Mouse (Mus musculus) heart, adult 2 months (tissue): ENCODE measurements at regions not wholly inside any gene's neighbourhood (a gene's known extent, or its start where the extent isn't known, plus 50 kb on each side); places are given as distances from the start of the nearest gene placed in this dataset.

Source experiments
- DNase-seq, 2 experiments: peaks; one replicate each; pipeline ENCODE4 v3.0.0; 2021
- H3K27ac ChIP-seq: fragments of 200-600 bp; 2 replicates; pipeline ENCODE4 v1.8.1; 2022
- H3K27me3 ChIP-seq: fragments of 200-500 bp; 2 replicates; pipeline ENCODE4 v1.6.1; 2012; ENCODE audit warnings: mild to moderate bottlenecking, low read length, inconsistent platforms, mixed read lengths; ENCODE audit not compliant: control insufficient read depth, insufficient read depth
- H3K36me3 ChIP-seq: fragments of 200-500 bp; 2 replicates; pipeline ENCODE4 v1.6.1; 2012; ENCODE audit warnings: low read length, inconsistent platforms; ENCODE audit not compliant: control insufficient read depth, insufficient read depth
- H3K4me1 ChIP-seq: fragments of 200-500 bp; 2 replicates; pipeline ENCODE4 v1.6.1; 2011; ENCODE audit warnings: low read length; ENCODE audit not compliant: control insufficient read depth, insufficient read depth
- H3K4me3 ChIP-seq: fragments of 200-600 bp; 2 replicates; pipeline ENCODE4 v1.8.1; 2022
- H3K79me2 ChIP-seq: fragments of 200-500 bp; replicated peaks from 2 replicates; pipeline ENCODE4 v1.6.1; 2012; ENCODE audit warnings: mild to moderate bottlenecking, inconsistent platforms, low read length, moderate library complexity, mixed read lengths; ENCODE audit not compliant: control insufficient read depth, insufficient read depth
- H3K9ac ChIP-seq: fragments of 200-500 bp; 2 replicates; pipeline ENCODE4 v1.6.1; 2012; ENCODE audit warnings: low read depth, mild to moderate bottlenecking, control low read depth, inconsistent platforms, low read length, mixed read lengths
- CTCF ChIP-seq: fragments of 200-600 bp; IDR thresholded peaks from 2 replicates; pipeline ENCODE4 v1.8.1; 2022; ENCODE audit warnings: antibody characterized with exemption, mild to moderate bottlenecking, moderate library complexity
- EP300 ChIP-seq: fragments of 200-500 bp; IDR thresholded peaks from 2 replicates; pipeline ENCODE4 v1.6.1; 2011; ENCODE audit warnings: low read depth, low read length, control low read depth; ENCODE audit not compliant: insufficient read depth
- POLR2A ChIP-seq: fragments of 200-500 bp; IDR thresholded peaks from 2 replicates; pipeline ENCODE4 v1.6.1; 2011; ENCODE audit warnings: mild to moderate bottlenecking, low read depth, low read length, control low read depth; ENCODE audit not compliant: insufficient read depth
- WGBS: fragments of 180-500 bp; shearing (Covaris S2); methylation state at CpG from one replicate; pipeline ENCODE4 v1.1.7; 2018; 5-methylcytosine and 5-hydroxymethylcytosine counted together
- intact Hi-C: fragments of 180-260 bp; cut with DNase I; formaldehyde crosslinking; loops from one replicate; pipeline ENCODE4 v1.15.1; 2025

DNA sequence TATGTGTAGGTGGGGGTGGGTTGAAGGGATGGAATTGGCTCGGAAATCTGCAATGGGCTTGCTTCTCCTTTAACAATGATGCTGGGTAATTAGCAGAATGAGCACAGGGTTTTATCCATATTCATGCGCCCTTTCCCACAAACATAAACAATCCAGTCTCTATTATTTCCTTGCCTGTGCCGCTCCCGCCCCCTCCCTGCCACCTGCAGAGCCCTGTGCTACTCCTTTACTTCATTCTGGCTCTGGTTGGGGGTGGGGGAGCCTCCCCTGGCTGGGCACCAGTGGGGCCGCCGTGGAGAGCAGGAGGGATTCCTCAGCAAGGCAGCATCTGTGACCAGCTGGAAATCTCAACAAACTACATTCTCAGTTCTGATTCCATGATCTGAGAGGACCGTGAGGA is 374.4 kb downstream of the Bcl11a start:
- no peaks in the 10 kb centered on the region for H3K79me2 ChIP-seq
- DNase-seq: no peak
- H3K4me1 ChIP-seq: no peaks in the 10 kb centered on the region
- WGBS: 68% methylated on average over 7 of the region's 7 CpGs
- no peak overlapping the region for H3K4me3 ChIP-seq
- intact Hi-C loops: no loop called here
- H3K27me3 ChIP-seq: no peaks in the 10 kb centered on the region
- H3K27ac ChIP-seq: no peak overlapping the region
- no peaks in the 10 kb centered on the region for H3K36me3 ChIP-seq
- H3K9ac ChIP-seq: no peak overlapping the region
- TF ChIP-seq POLR2A: no peak
- no peak for TF ChIP-seq EP300
- TF ChIP-seq CTCF: no peak

DNA sequence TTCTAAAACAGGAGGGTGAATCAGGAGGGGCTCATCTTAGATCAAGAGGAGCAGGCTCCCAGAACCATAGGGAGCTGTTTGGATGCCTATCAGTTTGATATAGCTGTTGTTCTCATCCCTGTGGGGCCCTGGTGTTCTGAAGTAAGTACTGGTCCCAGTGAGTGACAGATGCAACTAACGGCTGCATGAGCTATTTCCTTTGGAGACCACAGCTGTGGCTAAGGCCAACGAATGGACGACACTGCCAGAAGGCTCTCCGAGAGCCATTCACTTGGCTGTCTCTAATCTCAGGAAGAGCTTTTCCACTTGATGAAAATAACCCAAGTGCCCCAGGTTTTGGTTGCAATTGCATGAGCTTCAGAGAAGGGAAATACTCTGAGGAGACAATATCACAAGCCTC is 386.8 kb downstream of the Bcl11a start:
- Histone ChIP-seq H3K36me3 (no peaks in the 10 kb centered on the region), H3K4me3 (no peak overlapping the region), H3K9ac (no peak overlapping the region), H3K4me1 (no peaks in the 10 kb centered on the region; the same call in 1 of the 2 replicates), H3K27me3 (no peaks in the 10 kb centered on the region), H3K27ac (no peak overlapping the region), H3K79me2 (no peaks in the 10 kb centered on the region)
- 6% methylated on average over 4 of the region's 4 CpGs for WGBS
- no peak for TF ChIP-seq EP300
- TF ChIP-seq POLR2A: no peak
- intact Hi-C loops: no loop called here
- no peak for DNase-seq

DNA sequence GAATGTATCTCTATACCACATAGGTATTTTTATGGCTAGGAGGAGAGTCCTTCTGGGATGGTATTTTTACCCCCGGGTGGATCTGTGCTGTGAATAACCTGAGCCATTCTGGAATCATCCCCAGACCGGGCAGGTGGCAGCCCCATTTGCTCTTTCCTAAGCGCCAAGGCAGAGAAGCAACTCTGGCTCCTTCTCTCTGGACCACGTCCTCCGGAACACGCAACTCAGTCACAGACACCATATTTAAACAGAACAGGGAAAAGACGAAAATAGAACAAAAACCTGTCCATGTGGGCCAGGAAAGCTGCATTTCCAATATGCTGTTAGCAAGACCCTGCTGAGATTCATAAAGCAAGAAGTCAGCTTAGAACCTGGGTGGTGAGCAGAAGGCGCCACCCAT is 389.6 kb downstream of the Bcl11a start:
- TF ChIP-seq POLR2A: no peak
- no peak for TF ChIP-seq EP300
- TF ChIP-seq CTCF: no peak
- H3K9ac ChIP-seq: no peak overlapping the region
- H3K36me3 ChIP-seq: no peaks in the 10 kb centered on the region
- no peak for DNase-seq
- no peaks in the 10 kb centered on the region; the same call in 1 of the 2 replicates for H3K4me1 ChIP-seq
- no peak overlapping the region for H3K27ac ChIP-seq
- WGBS: 93% methylated on average over 8 of the region's 8 CpGs
- H3K79me2 ChIP-seq: no peaks in the 10 kb centered on the region
- intact Hi-C loops: no loop called here
- no peaks in the 10 kb centered on the region for H3K27me3 ChIP-seq
- no peak overlapping the region for H3K4me3 ChIP-seq

DNA sequence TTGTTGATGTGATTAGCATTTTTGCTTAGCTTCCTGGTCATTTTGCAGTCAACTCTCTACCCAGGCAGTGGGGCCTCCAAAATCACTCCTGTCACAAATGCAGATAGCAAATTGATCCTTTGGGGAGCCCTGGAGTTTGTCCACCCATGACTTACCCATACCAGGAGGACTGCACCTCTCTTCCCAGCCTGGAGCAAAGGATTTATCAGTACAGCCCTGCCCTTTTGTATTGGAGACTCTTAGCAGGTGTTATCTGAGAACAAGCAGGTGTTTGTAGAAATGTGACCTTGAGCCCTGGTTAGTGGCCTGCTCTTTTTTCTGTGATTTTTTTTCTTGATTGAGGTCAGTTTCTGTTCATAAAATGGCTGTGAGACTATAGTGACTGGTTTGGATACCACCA is 392.6 kb downstream of the Bcl11a start:
- H3K4me1 ChIP-seq: no peaks in the 10 kb centered on the region
- DNase-seq: no peak
- H3K9ac ChIP-seq: no peak overlapping the region
- H3K27ac ChIP-seq: no peak overlapping the region
- no peaks in the 10 kb centered on the region for H3K27me3 ChIP-seq
- no peaks in the 10 kb centered on the region for H3K79me2 ChIP-seq
- no peaks in the 10 kb centered on the region for H3K36me3 ChIP-seq
- H3K4me3 ChIP-seq: no peak overlapping the region
- TF ChIP-seq CTCF (no peak), POLR2A (no peak), EP300 (no peak)
- intact Hi-C loops: no loop called here

DNA sequence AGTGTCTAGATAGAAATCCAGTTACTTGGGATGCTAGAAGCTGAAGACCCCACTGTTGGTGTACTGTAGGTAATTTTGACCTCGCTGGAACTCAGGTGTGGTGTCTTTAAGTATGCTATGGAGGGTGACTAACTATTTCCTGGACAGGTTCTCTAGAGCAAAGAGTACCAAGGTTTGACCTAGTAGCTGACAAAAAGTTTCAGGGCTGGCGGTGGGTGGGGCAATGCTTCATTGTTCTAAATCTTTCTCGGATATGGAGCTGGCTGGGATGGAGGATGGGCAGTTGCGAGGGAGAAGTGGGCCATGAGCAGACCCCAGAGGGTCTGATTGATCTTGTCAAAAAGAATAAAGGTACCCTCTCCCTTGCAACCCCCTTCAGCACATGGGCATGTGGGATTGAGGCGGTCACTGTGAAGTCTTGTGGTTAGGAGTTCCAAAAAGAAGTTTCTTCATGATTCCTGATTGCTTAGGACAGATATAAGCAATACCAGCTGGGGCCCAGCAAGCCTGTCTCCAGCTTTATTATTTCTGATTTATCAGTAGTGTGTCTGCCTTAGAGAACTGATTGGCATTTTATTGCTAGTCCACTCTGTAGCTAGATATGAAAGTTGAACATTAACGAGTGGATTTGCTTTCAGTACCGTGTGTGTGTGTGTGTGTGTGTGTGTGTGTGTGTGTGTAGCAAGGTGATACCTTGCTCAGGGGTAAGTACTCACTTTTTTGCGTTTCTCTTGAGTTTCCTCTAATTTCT is 394.9 kb downstream of the Bcl11a start:
- no peaks in the 10 kb centered on the region for H3K4me1 ChIP-seq
- no peak overlapping the region for H3K27ac ChIP-seq
- no peak for TF ChIP-seq POLR2A
- no peak for TF ChIP-seq CTCF
- TF ChIP-seq EP300: no peak
- no peak for DNase-seq
- no peaks in the 10 kb centered on the region for H3K79me2 ChIP-seq
- WGBS: 78% methylated on average over 8 of the region's 8 CpGs
- H3K4me3 ChIP-seq: no peak overlapping the region
- no peak overlapping the region for H3K9ac ChIP-seq
- H3K27me3 ChIP-seq: no peaks in the 10 kb centered on the region
- intact Hi-C loops: no loop called here
- H3K36me3 ChIP-seq: no peaks in the 10 kb centered on the region

DNA sequence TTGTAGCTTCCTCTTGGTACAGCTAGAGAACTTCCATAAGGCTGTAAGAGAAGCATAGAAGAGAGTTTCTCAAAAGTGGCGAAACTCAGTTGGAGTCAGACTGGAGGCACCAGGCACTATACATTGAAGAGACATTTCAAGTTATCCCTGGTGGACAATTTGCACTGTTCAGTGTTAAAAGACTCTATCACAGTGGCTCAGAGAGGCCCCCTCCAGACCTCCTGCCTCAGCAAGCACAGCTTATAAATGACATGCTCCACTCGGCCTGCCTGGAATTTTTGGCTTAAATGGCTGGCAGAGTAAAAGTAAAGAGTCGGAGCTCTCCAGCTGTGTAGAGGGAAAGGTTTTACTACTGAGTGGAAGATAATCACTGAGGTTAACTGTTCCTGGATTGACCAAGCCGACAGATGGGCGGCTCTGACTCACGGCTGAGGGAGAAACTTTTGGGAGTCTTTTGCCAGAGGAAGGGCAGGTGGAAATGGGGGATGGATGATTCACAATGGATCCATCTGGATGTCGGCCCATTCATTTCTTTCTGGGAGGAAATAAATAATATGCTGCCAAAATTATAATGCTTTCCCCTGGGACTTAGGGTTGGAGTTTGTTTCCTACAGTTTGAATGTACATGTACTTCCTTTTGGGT is 395.6 kb downstream of the Bcl11a start:
- 38% methylated on average over 7 of the region's 7 CpGs for WGBS
- intact Hi-C loops: no loop called here

More for the DNA sequence above, 395.6 kb downstream of the Bcl11a start:
- TF ChIP-seq CTCF: no peak
- no peak for TF ChIP-seq POLR2A
- no peak for TF ChIP-seq EP300
- Histone ChIP-seq H3K36me3 (no peaks in the 10 kb centered on the region), H3K4me3 (no peak overlapping the region), H3K9ac (no peak overlapping the region), H3K79me2 (no peaks in the 10 kb centered on the region), H3K27me3 (no peaks in the 10 kb centered on the region), H3K27ac (no peak overlapping the region), H3K4me1 (no peaks in the 10 kb centered on the region)
- DNase-seq: peak in 1 of 2 experiments; percentile 3
